ENCODE assay signal across 12 mouse cellular contexts in genomic region chr2:178192881-178193280, GRCm38 (mm10).
DNase-seq lines count a peak whose midpoint lies in the region; ATAC-seq and TF ChIP-seq lines count a peak whose summit lies in the region.
"Had no signal": no experiment of that assay in that cellular context is flagged by ENCODE, and none has a peak within 500 bp of the region (broad histone marks: within the 10 kb centered on the region; RNA-seq: fewer than 3 reads in every experiment).

No protein-coding gene starts in this region.

- H3K27ac ChIP-seq in hindbrain, postnatal 0 days, result peak overlapping the region; percentile 57
- peak overlapping the region; percentile 65 for H3K27ac ChIP-seq in midbrain, postnatal 0 days (ENCODE audit: low read depth, low read length)
- H3K27ac ChIP-seq: heart, adult 2 months; limb, embryonic 12.5 days had no signal

- ATAC-seq in hindbrain, postnatal 0 days, result 0 out of 2 replicates have a peak, but pooled peaks have one; percentile 15
- no peak for ATAC-seq in midbrain, postnatal 0 days (ENCODE audit: low FRiP score)

- peaks cover 14% of the 10 kb centered on the region; the same call in 1 of the 2 replicates for H3K4me1 ChIP-seq in hindbrain, postnatal 0 days (ENCODE audit: insufficient read depth, low read length)
- peaks cover 18% of the 10 kb centered on the region for H3K4me1 ChIP-seq in midbrain, postnatal 0 days (ENCODE audit: insufficient read depth, low read length)

- intact Hi-C loops in left cerebral cortex, postnatal 4 days (cut with DNase I), result no loop called here
- intact Hi-C loops in left cerebral cortex, postnatal 36 days (cut with DNase I), result loop anchor here (1.0 to 5.0 kb wide), 2 partner anchors 36 to 49 kb away; no protein-coding TSS in a partner anchor

- 37% methylated on average over 9 of the region's 9 CpGs for WGBS in hindbrain, postnatal 0 days
- 35% methylated on average over 9 of the region's 9 CpGs for WGBS in midbrain, postnatal 0 days

- peak; percentile 26 for DNase-seq in left cerebral cortex, postnatal 4 days
- no peak for DNase-seq in left cerebral cortex, adult 8-10 months (ENCODE audit: low spot score in 2 of 2)
- peak; percentile 58 to 70 for DNase-seq in cerebellum, postnatal 14 days
- peak; percentile 30 for DNase-seq in hindbrain, postnatal 0 days (ENCODE audit: low spot score)
- DNase-seq in midbrain, postnatal 0 days (ENCODE audit: low spot score), result peak; percentile 33
- no peak for DNase-seq in left cerebral cortex, postnatal 36 days (ENCODE audit: low spot score in 2 of 2)
- no peak for DNase-seq in frontal cortex, postnatal 36 days (ENCODE audit: low spot score in 2 of 2)
- DNase-seq: heart, adult 2 months; kidney, postnatal 10 days; lung, adult 2 months; thymus, postnatal 36 days had no signal

- TF ChIP-seq CTCF in hindbrain, postnatal 0 days (IDR thresholded peaks at IDR 0.05; ENCODE audit: low read depth), result no peak
- no peak for TF ChIP-seq CTCF in midbrain, postnatal 0 days (IDR thresholded peaks at IDR 0.05)

- no peaks in the 10 kb centered on the region for H3K36me3 ChIP-seq in hindbrain, postnatal 0 days (ENCODE audit: insufficient read depth, low read length)
- H3K36me3 ChIP-seq in midbrain, postnatal 0 days (ENCODE audit: insufficient read depth, low read length), result no peaks in the 10 kb centered on the region
- H3K36me3 ChIP-seq: limb, embryonic 12.5 days had no signal

- H3K27me3 ChIP-seq in hindbrain, postnatal 0 days (ENCODE audit: insufficient read depth, low read length), result no peaks in the 10 kb centered on the region
- no peaks in the 10 kb centered on the region for H3K27me3 ChIP-seq in midbrain, postnatal 0 days (ENCODE audit: insufficient read depth, low read length)
- H3K27me3 ChIP-seq: limb, embryonic 12.5 days had no signal

- H3K4me2 ChIP-seq in hindbrain, postnatal 0 days (ENCODE audit: low read depth, low read length), result no peak overlapping the region
- no peak overlapping the region for H3K4me2 ChIP-seq in midbrain, postnatal 0 days (ENCODE audit: low read depth, low read length, poor library complexity, severe bottlenecking)
- H3K4me2 ChIP-seq: limb, embryonic 12.5 days had no signal

- no peak overlapping the region for H3K9ac ChIP-seq in hindbrain, postnatal 0 days (replicated peaks; ENCODE audit: low read length)
- no peak overlapping the region for H3K9ac ChIP-seq in midbrain, postnatal 0 days (replicated peaks; ENCODE audit: low read length, poor library complexity, severe bottlenecking)
- H3K9ac ChIP-seq: limb, embryonic 12.5 days had no signal

- no peaks in the 10 kb centered on the region for H3K9me3 ChIP-seq in hindbrain, postnatal 0 days (ENCODE audit: low read length)
- no peaks in the 10 kb centered on the region for H3K9me3 ChIP-seq in midbrain, postnatal 0 days (ENCODE audit: low read length)
- H3K9me3 ChIP-seq: limb, embryonic 12.5 days had no signal

- no peak overlapping the region for H3K4me3 ChIP-seq in hindbrain, postnatal 0 days (ENCODE audit: low read length)
- H3K4me3 ChIP-seq in midbrain, postnatal 0 days (ENCODE audit: low read depth, low read length), result no peak overlapping the region
- H3K4me3 ChIP-seq: heart, adult 2 months; limb, embryonic 12.5 days had no signal

Comparison
In these comparisons a context has a peak if more than half of its experiments do, and no peak if none do; other contexts are left out.
1. DNase-seq: peak in left cerebral cortex, postnatal 4 days (single experiment), cerebellum, postnatal 14 days (2 of 2), hindbrain, postnatal 0 days (single experiment) and midbrain, postnatal 0 days (single experiment); none in left cerebral cortex, adult 8-10 months (0 of 2), left cerebral cortex, postnatal 36 days (0 of 2) and frontal cortex, postnatal 36 days (0 of 2).